Mouse (Mus musculus) olfactory bulb, adult 2 months (tissue): Measurements from ENCODE around the gene Cgref1. TPM values are rescaled to one million over a fixed set of nuclear protein-coding genes. Genes with fewer than 3 reads are reported as not detected.

Experiments used
- H3K27ac ChIP-seq: fragments of 200-500 bp; 2 replicates; pipeline ENCODE4 v1.5.1; 2012; ENCODE audit warnings: low read depth, low read length; ENCODE audit not compliant: insufficient read depth
- H3K4me1 ChIP-seq: fragments of 200-500 bp; 2 replicates; pipeline ENCODE4 v1.6.1; 2012; ENCODE audit warnings: low read length; ENCODE audit not compliant: control insufficient read depth, insufficient read depth
- H3K4me3 ChIP-seq: fragments of 200-500 bp; 2 replicates; pipeline ENCODE4 v1.5.1; 2012; ENCODE audit warnings: mild to moderate bottlenecking, low read depth, low read length, moderate library complexity; ENCODE audit not compliant: insufficient read depth
- CTCF ChIP-seq: fragments of 200-500 bp; IDR thresholded peaks from 2 replicates; pipeline ENCODE4 v1.5.1; 2012; ENCODE audit warnings: low read depth, mild to moderate bottlenecking, low read length, moderate library complexity; ENCODE audit not compliant: insufficient read depth
- POLR2A ChIP-seq: fragments of 200-500 bp; IDR thresholded peaks from 2 replicates; pipeline ENCODE4 v1.6.1; 2012; ENCODE audit warnings: mild to moderate bottlenecking, low read depth, low read length, moderate library complexity; ENCODE audit not compliant: insufficient read depth
- WGBS: fragments of 180-500 bp; shearing (Covaris S2); methylation state at CpG from one replicate; pipeline ENCODE4 v1.1.7; 2018; 5-methylcytosine and 5-hydroxymethylcytosine counted together
- polyA plus RNA-seq: library from polyadenylated mRNA; stranded (reverse); fragments of >200 nt; gene quantifications from 2 replicates; pipeline ENCODE4 v1.2.4, GENCODE M21; 2012; ENCODE audit warnings: low replicate concordance; ENCODE audit not compliant: missing spikeins, insufficient read depth, insufficient read length

Cgref1 gene
- polyA plus RNA-seq, 1 experiment: not detected

DNA sequence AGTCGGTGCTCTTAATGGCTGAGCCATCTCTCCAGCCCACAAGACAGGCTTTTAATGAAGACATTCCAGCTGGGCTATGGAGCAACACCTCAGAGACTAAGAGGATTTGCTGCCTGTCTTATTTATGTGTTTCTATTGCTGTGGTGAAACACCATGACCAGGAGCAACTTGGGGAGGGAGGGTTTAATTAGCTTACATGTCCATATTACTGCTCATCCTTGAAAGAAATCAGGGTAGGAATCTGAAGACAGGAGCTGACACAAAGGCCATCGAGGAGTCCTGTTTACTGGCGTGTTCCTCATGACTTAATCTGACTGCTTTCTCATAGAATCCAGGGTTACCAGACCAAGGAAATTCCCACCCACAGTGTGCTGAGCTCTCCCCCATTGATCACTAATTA lies 18.5 kb upstream of the Cgref1 start:
- Histone ChIP-seq H3K27ac (no peak overlapping the region), H3K4me3 (no peak overlapping the region), H3K4me1 (peaks cover 4% of the 10 kb centered on the region)
- WGBS: 76% methylated on average over 3 of the region's 3 CpGs
- TF ChIP-seq POLR2A: no peak
- TF ChIP-seq CTCF: no peak

DNA sequence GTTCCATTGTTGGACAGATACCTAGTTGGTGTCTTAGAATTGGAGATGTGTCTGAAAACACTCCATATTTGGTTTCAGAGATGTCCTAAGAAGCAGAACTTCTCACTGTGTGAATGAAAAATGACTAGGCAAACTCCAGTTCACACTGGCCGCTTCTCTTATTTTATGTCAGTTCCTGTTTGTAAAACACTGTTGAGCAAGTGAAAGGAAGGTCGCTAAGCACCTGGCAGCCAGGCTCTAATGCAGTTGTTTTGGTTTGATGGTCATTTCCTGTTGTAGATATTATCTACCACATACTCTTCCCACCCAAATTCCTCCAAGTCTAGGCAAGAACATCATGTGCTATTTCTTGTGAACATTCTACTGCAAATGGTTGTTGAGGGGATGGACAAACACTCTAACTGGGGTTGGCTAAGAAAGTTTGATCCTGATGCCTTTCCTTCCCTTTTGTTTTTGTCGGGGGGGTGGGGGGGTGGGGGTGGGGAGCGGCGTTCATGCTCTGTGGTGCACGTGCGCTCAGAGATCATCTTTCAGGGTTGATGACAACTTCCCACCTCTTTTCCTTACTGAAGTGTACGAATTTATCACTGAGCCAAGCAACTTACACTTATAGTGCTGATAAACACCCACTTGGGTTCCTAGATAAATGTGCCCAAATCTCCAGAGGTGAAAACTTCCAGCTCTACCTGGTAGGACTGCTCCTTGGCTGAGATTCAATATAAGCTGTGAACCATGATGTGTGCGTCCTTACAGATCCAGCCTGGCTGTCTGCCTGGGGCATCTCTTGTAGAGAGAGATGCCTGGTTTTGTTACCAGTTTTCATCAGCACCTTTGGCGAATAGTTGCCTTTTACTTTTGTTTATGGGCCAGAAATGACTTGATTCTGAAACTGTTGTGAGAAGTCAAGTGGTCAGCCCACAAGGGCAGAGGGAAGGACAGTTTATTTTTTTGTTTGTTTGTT lies 16.4 kb upstream of the Cgref1 start:
- WGBS: 83% methylated on average over 10 of the region's 10 CpGs
- Histone ChIP-seq H3K4me1 (peaks cover 17% of the 10 kb centered on the region), H3K27ac (no peak overlapping the region), H3K4me3 (no peak overlapping the region)
- TF ChIP-seq CTCF: no peak
- no peak for TF ChIP-seq POLR2A

DNA sequence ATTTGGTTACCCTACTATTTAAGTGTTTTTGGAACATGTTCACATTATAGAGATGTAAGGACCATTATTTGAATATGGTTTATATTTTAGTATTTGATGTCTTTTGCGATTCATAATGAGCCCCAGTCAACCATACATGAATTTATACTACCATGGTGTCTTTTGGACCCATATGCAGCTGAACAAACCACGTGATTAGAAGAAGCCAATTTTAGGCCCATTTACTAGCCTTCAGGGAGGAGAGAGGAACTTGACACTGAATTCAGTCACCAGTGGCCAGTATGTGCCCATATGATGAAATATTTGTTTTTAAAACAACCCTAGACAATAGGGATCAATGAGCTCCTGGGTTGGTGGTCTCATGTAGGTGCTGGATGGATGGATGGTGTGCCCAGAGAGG lies 15.4 kb upstream of the Cgref1 start:
- H3K27ac ChIP-seq: 0 out of 2 replicates have a peak overlapping the region, but pooled peaks have one; percentile 29
- WGBS: 90% methylated on average over 2 of the region's 2 CpGs
- TF ChIP-seq CTCF (no peak), POLR2A (no peak)
- H3K4me1 ChIP-seq: peaks cover 20% of the 10 kb centered on the region
- H3K4me3 ChIP-seq: no peak overlapping the region

DNA sequence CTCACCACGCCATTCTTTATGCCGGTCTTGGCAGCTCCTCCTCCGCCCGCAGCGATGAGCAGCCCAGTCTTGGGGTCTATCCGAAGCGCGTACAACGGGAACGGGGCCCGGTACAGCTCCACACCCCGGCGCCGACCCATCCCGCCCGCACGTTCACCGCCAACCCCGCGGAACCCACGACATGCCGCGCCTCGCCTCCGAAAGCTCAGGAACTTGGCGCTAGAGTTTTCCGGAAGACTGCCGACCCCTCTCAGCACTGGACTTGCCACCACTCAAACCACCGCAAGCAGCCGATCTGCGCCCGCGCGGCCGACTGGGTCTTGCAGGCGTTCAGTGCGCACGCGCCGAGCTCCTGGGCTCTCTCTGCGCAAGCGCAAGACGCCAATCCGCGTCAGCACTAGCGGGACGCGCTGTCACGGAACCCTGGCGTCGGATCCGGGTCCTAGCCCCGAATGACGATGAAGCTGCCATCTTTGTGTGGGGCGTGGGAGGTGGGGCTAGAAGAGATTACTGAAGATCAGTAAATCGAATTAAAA lies 14.6 kb upstream of the Cgref1 start, which contains the start of gene Preb:
Gene Preb (minus strand): TSS at position 396 of the 536 bp plus-strand sequence.
- peaks cover 21% of the 10 kb centered on the region for H3K4me1 ChIP-seq
- peak within 1 kb of the TSS; percentile 75 for H3K4me3 ChIP-seq
- peak; percentile 90 for TF ChIP-seq POLR2A
- no peak for TF ChIP-seq CTCF
- peak within 1 kb of the TSS; percentile 29; the same call in 1 of the 2 replicates for H3K27ac ChIP-seq
- 0% methylated on average over 56 of the region's 56 CpGs for WGBS

DNA sequence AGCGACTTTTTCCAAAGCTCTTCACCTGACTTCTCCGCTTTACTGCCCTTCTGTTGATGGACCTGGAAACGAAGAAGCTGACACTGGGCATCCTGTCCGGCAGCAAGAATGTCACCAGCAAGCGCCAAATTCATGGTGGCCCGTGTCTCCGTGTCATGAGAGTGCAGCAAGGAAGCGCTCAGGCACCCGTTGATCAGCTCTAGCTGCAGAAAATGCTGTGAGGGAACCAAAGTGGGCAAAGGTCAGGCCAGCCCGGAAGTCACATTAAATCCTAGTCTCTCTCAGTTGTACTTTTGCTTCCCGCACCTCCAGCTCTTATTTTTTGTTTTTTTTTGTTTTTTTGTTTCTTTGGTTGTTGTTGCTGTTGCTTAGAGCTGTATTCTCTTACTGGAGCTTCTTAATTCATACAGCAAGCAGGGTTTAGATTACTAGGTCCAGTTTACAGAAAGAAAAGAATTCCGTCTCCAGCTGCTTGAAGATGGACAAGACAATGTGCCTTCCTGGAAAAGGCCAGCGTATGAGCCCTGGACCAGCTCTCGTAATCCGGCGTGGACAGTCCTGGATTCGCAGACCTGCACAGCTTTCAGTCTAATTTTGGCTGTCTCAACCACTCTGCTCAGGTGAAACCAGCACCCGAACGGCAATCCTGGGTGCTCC lies 13.9 kb upstream of the Cgref1 start:
- H3K27ac ChIP-seq: no peak overlapping the region
- 30% methylated on average over 19 of the region's 19 CpGs for WGBS
- TF ChIP-seq POLR2A (no peak), CTCF (no peak)
- peaks cover 21% of the 10 kb centered on the region for H3K4me1 ChIP-seq
- H3K4me3 ChIP-seq: peak overlapping the region; percentile 75

DNA sequence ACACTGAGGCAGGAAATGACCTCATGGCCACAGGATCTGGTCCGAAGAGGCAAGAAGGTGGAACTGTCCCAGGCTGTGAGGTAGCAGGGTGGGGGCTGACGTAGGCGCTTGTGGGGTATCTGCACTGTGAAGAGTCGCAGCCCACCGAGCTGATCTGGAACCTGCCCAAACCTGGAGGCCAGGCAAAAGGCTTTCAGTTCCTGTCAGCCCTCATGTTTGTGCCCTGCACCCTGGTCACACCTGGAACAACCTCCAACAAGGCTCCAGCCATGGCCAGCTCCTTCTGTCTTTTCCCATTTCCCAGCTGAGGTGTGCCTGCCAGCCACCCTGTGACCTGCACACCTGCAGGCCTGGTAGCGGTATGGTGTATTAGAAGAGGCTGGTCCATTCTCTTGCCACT lies 12.5 kb upstream of the Cgref1 start:
- no peak overlapping the region for H3K27ac ChIP-seq
- H3K4me1 ChIP-seq: peaks cover 21% of the 10 kb centered on the region
- 92% methylated on average over 6 of the region's 6 CpGs for WGBS
- no peak for TF ChIP-seq CTCF
- no peak overlapping the region for H3K4me3 ChIP-seq

DNA sequence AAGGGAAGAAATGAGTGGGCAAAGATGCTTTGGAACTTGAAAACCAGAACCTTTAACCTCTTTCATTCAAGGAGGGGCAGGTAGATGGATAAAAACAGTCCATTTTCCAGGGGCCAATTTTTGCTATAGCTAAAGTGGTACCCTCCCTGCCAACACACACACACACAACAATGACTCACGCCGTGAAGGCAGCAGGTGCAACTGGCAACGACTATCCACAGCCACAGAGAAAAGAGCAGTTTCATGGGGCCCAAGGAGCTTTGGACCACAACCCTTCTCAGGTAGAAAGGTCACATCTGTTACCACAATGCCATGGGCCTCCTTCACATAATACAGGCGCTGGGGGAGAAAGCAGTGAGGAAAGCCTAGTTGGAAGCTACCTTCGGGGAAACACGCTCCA lies 10.4 kb upstream of the Cgref1 start:
- Histone ChIP-seq H3K4me3 (no peak overlapping the region), H3K4me1 (peaks cover 24% of the 10 kb centered on the region), H3K27ac (no peak overlapping the region)
- 79% methylated on average over 6 of the region's 6 CpGs for WGBS
- TF ChIP-seq POLR2A (no peak), CTCF (no peak)

DNA sequence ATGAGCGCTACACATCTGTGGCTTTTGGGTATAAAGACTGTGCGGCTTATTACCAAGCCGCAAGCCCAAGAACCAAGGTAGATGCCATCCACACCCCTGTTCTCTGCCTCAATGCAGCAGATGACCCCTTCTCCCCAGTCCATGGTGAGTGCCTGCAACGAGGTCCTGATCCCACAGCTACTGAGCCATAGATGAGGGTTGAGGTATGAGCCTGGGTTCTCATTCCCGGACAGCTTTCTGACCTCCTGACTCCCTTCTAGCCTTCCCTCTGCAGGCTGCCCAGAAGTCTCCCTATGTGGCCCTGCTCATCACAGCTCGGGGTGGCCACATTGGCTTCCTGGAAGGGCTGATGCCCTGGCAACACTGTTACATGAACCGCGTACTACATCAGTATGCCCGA lies 9.2 kb upstream of the Cgref1 start:
- Histone ChIP-seq H3K4me1 (peaks cover 24% of the 10 kb centered on the region), H3K4me3 (no peak overlapping the region), H3K27ac (no peak overlapping the region)
- TF ChIP-seq CTCF: no peak
- no peak for TF ChIP-seq POLR2A
- 95% methylated on average over 9 of the region's 9 CpGs for WGBS

DNA sequence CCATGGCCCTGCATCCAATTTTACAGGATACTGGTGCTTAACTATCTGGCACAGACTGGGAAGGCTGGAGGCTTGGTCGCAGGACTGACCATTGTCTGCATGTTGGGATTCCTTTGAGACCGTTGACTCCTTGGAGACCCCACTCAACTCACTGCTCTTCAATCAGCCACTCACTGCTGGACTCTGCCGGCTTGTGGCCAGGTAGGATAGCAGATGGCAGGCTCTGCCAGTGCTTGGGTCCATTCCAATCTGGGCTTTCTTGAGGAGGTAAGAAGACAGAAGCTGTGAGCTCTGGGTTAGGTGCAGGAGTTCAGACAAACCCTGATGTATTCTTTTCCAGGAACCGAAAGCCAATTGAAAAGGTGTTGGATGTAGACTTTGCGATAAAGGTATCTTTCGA lies 8.7 kb upstream of the Cgref1 start:
- Histone ChIP-seq H3K4me3 (no peak overlapping the region), H3K27ac (no peak overlapping the region), H3K4me1 (peaks cover 21% of the 10 kb centered on the region)
- 83% methylated on average over 6 of the region's 6 CpGs for WGBS
- TF ChIP-seq CTCF (no peak), POLR2A (no peak)
